Mouse (Mus musculus) hindbrain, embryonic 14.5 days (tissue): ENCODE measurements around the gene Akap8l. TPM values are rescaled to one million over a fixed set of nuclear protein-coding genes. Genes with fewer than 3 reads are reported as not detected.

Experiments
- ATAC-seq: fragments of 200-750 bp; cut with Nextera tagmentation; 2 replicates; pipeline ENCODE4 v1.8.0; 2017; ENCODE audit warnings: moderate number of reproducible peaks, mild to moderate bottlenecking, moderate TSS enrichment, moderate library complexity; ENCODE audit not compliant: low FRiP score
- DNase-seq: peaks from one replicate; pipeline ENCODE4 v3.0.0-alpha.2; 2015; ENCODE audit warnings: low spot score
- H3K27ac ChIP-seq: fragments of 300-500 bp; sonication (generic); 2 replicates; pipeline ENCODE4 v1.5.1; 2014; ENCODE audit warnings: mild to moderate bottlenecking, moderate library complexity
- H3K27me3 ChIP-seq: fragments of 300-500 bp; sonication (generic); 2 replicates; pipeline ENCODE4 v1.6.1; 2014; ENCODE audit warnings: mild to moderate bottlenecking, low read length, mixed read lengths; ENCODE audit not compliant: control insufficient read depth, insufficient read depth
- H3K36me3 ChIP-seq: fragments of 300-500 bp; sonication (generic); replicated peaks from 2 replicates; pipeline ENCODE4 v1.6.1; 2014; ENCODE audit not compliant: control insufficient read depth, insufficient read depth
- H3K4me1 ChIP-seq: fragments of 300-500 bp; sonication (generic); replicated peaks from 2 replicates; pipeline ENCODE4 v1.6.1; 2014; ENCODE audit warnings: antibody characterized with exemption, low read length, mixed read lengths; ENCODE audit not compliant: control insufficient read depth, insufficient read depth
- H3K4me2 ChIP-seq: fragments of 300-500 bp; sonication (generic); replicated peaks from 2 replicates; pipeline ENCODE4 v1.6.1; 2014; ENCODE audit warnings: mild to moderate bottlenecking, moderate library complexity
- H3K4me3 ChIP-seq: fragments of 300-500 bp; sonication (generic); replicated peaks from 2 replicates; pipeline ENCODE4 v1.5.1; 2014; ENCODE audit warnings: mild to moderate bottlenecking, low read length
- H3K9ac ChIP-seq: fragments of 300-500 bp; sonication (generic); 2 replicates; pipeline ENCODE4 v1.6.1; 2014
- H3K9me3 ChIP-seq: fragments of 300-500 bp; sonication (generic); 2 replicates; pipeline ENCODE4 v1.6.1; 2016; ENCODE audit warnings: low read length; ENCODE audit not compliant: control insufficient read depth
- WGBS: fragments of 180-500 bp; shearing (Covaris S2); extraction: QIAGEN DNeasy Blood & Tissue Kit; methylation state at CpG from one replicate; pipeline ENCODE4 v1.1.7; 2014; 5-methylcytosine and 5-hydroxymethylcytosine counted together
- polyA plus RNA-seq: library from polyadenylated mRNA; unstranded; fragments of >200 nt; fragmentation: Nextera tagmentation; extraction: Ambion mirVana; gene quantifications from 2 replicates; pipeline ENCODE4 v1.2.1, GENCODE M21; 2014

Gene Akap8l
- polyA plus RNA-seq, 1 experiment from 2014 or later = 121 TPM

DNA sequence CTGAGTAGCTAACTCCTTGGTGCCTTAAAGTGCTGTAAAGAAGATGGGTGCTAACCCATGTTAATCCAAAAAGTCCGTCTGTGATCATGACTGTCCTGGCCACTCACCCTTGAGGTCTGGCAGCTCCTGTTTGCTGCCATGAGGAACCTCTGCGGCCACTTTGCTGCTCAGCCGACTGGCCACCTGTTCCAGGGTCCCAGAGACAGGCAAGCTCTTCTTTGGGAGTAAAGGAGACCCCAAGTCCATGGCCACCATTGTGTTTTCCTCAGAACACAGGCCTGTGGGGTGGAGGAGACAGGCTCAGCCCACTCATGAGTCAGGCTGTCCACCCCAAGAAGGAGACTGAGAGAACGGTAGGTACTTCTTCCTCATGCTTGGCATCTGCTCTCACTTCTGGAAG lies 12.3 kb upstream of the Akap8l start:
- WGBS = 90% methylated on average over 4 of the region's 4 CpGs
- Histone ChIP-seq H3K9ac (peak overlapping the region; percentile 94; the same call in 1 of the 2 replicates), H3K4me2 (peak overlapping the region; percentile 56), H3K36me3 (peaks cover 68% of the 10 kb centered on the region), H3K4me1 (peaks cover 13% of the 10 kb centered on the region), H3K27ac (no peak overlapping the region), H3K4me3 (peak overlapping the region; percentile 90; the same call in 1 of the 2 replicates), H3K9me3 (no peaks in the 10 kb centered on the region), H3K27me3 (no peaks in the 10 kb centered on the region)
- no peak for ATAC-seq
- DNase-seq = no peak

DNA sequence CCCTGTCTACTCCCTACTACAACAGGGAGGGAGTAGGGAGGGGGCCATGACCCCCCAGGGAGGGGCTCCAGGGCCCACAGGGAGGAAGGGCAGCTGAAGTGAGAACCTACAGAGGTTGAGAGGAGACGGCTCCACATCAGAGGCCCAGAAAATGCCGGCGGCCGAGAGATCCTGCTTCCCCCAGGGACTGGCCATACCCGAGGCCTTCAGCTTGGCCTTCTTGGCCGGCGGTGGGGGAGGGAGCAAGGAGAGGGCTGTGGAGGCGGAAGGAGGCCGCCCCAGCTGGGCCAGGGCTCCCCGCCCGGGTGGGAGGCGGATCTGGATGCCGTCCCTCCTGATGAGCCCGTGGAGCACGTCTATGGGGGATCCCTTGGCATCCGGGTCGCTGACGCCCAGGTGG lies 9.5 kb upstream of the Akap8l start:
- Histone ChIP-seq H3K4me3 (no peak overlapping the region), H3K36me3 (peaks cover 78% of the 10 kb centered on the region), H3K27ac (no peak overlapping the region), H3K27me3 (no peaks in the 10 kb centered on the region), H3K4me1 (peaks cover 13% of the 10 kb centered on the region), H3K9ac (no peak overlapping the region), H3K4me2 (no peak overlapping the region), H3K9me3 (no peaks in the 10 kb centered on the region)
- DNase-seq (no peak), ATAC-seq (no peak)
- 87% methylated on average over 18 of the region's 18 CpGs for WGBS

DNA sequence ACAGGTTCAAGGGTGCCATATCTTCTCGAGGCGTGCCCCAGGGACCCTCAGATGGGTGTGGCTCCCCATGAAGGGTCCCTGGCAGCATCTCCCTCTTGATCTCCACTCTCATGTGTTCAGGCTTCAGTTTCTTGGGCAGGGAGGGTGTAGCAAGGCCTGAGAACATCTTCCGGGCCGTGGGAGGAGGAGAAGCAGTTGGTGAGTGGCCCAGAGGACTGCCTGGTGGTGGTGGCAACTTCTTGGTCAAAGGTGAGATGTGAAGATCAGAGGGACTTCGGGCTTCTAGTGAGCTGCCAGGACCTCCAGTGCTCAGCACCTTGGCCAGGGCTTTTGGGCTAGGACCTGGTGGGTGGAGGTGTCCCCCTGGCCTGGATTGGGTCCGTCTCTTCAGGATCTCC lies 8.5 kb upstream of the Akap8l start:
- Histone ChIP-seq H3K4me2 (no peak overlapping the region), H3K27me3 (no peaks in the 10 kb centered on the region), H3K9me3 (no peaks in the 10 kb centered on the region), H3K4me3 (no peak overlapping the region), H3K36me3 (peaks cover 88% of the 10 kb centered on the region), H3K4me1 (peaks cover 13% of the 10 kb centered on the region), H3K27ac (no peak overlapping the region), H3K9ac (no peak overlapping the region)
- 99% methylated on average over 6 of the region's 6 CpGs for WGBS
- no peak for ATAC-seq
- DNase-seq = no peak

DNA sequence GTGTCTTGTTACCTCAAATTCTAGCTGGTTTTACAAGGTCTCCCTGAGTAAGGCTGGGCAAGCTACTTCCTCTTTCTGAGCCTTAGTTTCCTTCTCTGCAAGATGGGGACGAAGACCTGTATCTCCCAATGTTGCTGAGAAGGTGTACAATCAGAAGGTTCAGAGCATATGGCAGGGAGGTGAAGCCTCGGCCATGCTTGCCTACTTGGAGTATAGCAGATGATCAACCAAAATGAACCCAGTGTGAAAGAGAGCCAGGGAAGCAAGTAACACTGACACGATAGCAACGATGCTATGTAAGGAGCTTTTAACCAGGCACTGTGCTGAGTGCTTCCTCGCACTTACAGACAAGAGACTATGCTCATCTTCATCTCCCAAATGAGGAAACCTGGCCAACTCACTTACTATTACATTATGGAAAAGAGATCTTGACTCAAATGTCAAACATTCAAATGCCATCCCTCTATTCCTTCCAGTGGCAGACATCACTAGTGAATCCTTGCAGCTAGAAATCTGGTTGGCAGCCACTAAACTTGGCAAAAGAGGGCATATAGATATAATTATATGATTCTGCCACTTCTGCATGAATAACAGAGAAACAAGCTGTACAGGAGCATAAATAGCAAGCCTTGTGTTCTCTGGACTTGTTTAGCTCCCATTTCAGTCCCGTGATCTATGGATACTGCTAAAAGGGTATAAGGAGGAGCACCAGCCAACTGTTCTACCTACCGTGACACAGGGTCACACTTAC lies 8.0 kb upstream of the Akap8l start:
- no peaks in the 10 kb centered on the region for H3K27me3 ChIP-seq
- H3K4me3 ChIP-seq = no peak overlapping the region
- DNase-seq = no peak
- peaks cover 92% of the 10 kb centered on the region for H3K36me3 ChIP-seq
- H3K4me1 ChIP-seq = peaks cover 12% of the 10 kb centered on the region
- H3K27ac ChIP-seq = no peak overlapping the region
- H3K9me3 ChIP-seq = no peaks in the 10 kb centered on the region
- H3K9ac ChIP-seq = no peak overlapping the region
- WGBS = 94% methylated on average over 7 of the region's 7 CpGs
- ATAC-seq = no peak
- H3K4me2 ChIP-seq = no peak overlapping the region

DNA sequence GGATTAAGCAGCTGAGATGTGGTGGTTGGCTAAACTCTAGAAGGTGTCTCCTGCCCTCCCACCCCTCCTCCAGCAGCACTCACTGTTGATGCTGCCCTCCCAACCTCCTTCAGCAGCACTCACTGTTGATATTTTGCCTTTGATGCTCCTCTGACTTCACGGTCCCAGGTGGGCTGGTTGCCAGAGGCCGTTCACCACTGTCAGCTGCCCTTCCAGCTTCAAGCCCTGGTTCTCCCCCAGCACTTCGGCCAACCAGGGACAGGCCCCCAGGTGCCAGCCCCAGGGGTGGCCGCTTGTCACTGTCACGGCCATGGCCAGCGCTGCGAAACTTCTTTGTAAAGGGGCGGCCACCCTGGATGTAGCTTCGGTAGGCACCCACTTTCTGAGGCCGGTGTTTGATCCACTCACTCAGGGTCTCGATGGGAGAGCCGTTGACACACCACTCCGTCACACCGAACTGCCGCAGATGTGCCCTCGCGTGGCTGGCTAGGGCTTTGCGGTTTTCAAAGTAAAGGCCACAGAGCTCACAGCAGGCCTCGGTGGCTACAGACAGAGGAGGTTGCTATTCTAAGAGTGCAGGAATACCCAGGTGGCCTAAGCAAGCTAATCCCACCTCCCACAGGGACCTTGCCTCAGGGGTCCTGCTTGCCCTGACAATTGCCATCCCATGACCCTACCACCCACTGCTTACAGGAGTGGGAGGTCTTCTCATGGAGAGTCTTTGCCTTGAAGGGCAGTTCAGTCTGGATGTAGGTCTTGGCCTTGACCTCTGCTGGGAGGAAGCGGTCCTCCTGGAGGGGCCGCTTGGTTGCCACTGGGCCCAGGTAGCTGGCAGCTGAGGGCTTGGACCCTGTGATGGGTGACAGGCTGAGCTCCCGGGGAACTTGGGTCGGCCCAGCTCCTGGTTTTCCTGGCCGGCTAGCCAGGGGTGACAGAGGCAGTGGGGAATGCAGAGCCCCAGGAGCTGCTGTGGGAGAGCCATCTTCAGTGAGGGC lies 6.7 kb upstream of the Akap8l start:
- 77% methylated on average over 24 of the region's 24 CpGs for WGBS
- Histone ChIP-seq H3K4me3 (no peak overlapping the region), H3K4me2 (no peak overlapping the region), H3K4me1 (no peaks in the 10 kb centered on the region; the same call in 1 of the 2 replicates), H3K36me3 (peaks cover 85% of the 10 kb centered on the region), H3K9me3 (no peaks in the 10 kb centered on the region), H3K27ac (no peak overlapping the region), H3K27me3 (no peaks in the 10 kb centered on the region), H3K9ac (no peak overlapping the region)
- DNase-seq (no peak), ATAC-seq (no peak)

DNA sequence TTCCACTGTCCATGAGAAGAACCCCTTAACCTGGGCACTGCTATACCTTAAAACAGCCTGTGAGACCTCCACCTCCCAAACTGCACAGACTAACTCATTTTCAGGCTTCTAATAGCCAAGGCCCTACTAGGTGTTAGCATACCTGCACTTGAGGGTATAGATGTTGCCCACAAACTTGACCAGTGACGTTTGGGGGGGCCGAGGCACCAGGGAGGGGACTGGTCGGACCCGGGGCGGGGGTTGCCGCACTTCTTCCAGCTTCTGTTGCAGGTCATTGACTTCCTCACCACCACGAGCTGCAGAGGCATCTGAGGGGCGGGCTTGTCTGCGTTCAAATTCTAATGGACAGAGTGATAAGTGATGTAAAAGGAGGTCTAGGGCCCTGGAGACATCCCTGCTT lies 5.9 kb upstream of the Akap8l start:
- Histone ChIP-seq H3K9me3 (no peaks in the 10 kb centered on the region), H3K4me1 (peaks cover 1% of the 10 kb centered on the region), H3K4me2 (no peak overlapping the region), H3K27me3 (no peaks in the 10 kb centered on the region), H3K36me3 (peaks cover 77% of the 10 kb centered on the region), H3K27ac (no peak overlapping the region), H3K9ac (no peak overlapping the region), H3K4me3 (no peak overlapping the region)
- DNase-seq (no peak), ATAC-seq (no peak)
- WGBS = 92% methylated on average over 9 of the region's 9 CpGs

DNA sequence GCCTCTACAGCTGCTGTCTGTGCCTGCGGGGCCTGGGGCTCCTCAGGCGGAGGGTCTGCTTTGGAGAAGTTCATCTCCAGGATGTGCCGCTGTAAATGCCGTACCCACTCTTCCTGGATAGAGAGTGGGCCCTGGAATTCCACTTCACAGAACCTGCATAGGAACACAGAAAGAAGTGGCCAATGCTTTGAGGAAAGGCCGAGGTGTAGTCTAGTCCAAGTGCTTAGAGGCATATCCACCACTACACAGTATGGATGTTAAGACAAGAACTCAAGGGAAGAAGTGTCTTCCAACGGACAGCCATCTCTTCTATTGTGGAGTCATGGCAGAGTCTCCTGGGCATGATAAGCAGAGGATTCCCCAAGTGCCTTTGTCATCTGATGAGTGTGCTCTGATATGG lies 4.6 kb upstream of the Akap8l start:
- Histone ChIP-seq H3K27ac (no peak overlapping the region), H3K36me3 (peaks cover 65% of the 10 kb centered on the region), H3K4me3 (no peak overlapping the region), H3K4me1 (peaks cover 6% of the 10 kb centered on the region), H3K4me2 (no peak overlapping the region), H3K9ac (no peak overlapping the region), H3K27me3 (no peaks in the 10 kb centered on the region), H3K9me3 (no peaks in the 10 kb centered on the region)
- DNase-seq (no peak), ATAC-seq (no peak)
- WGBS = 93% methylated on average over 6 of the region's 6 CpGs

DNA sequence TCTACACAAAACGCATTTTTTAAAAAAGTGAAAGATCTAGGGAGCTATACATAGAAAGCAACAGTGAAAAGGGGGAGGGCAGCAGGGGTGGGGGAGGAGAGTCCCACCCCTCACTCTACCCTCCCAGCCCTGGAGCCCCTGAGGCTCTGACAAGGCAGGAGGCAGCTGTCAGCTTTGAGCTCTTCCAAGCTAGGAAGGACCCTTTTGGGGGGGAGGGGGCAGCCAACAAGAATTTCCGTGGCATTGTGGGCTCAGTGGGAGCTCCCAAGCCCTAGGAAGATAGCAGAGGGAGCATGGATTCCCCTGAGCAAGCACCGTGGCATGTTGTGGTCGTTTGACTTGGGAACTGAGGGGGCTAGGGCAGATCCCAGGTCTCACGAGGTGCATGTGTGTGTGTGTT lies 3.8 kb upstream of the Akap8l start:
- H3K9ac ChIP-seq = no peak overlapping the region
- DNase-seq (no peak), ATAC-seq (no peak)

DNA sequence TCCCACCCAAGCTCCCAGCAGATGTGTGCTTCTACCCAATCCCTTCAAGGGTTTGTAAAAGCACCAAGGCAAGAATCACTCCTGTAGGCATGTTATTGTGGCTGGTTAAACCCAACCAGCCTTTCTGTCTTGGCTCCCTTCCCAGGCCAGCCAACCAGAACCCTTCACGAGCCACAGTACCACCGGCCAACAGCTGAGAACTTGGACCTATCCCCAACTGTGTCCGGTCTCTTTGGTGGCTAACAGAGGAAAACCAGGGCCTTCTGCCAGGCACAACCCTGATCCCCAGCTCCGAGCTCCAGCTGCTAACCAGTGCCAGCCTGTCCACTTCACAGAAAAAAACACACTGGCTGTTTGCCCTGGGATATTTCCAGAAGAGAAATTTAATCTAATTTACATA lies 3.3 kb upstream of the Akap8l start:
- WGBS = 50% methylated on average over 4 of the region's 4 CpGs
- Histone ChIP-seq H3K9ac (no peak overlapping the region), H3K4me3 (no peak overlapping the region), H3K9me3 (no peaks in the 10 kb centered on the region), H3K4me2 (no peak overlapping the region), H3K27ac (peak overlapping the region; percentile 49), H3K4me1 (peaks cover 8% of the 10 kb centered on the region), H3K36me3 (peaks cover 51% of the 10 kb centered on the region), H3K27me3 (no peaks in the 10 kb centered on the region)
- peak; percentile 66 for DNase-seq
- no peak for ATAC-seq

More for the DNA sequence above, 3.8 kb upstream of the Akap8l start:
- H3K27me3 ChIP-seq = no peaks in the 10 kb centered on the region
- peaks cover 56% of the 10 kb centered on the region for H3K36me3 ChIP-seq
- no peaks in the 10 kb centered on the region for H3K9me3 ChIP-seq
- H3K4me2 ChIP-seq = no peak overlapping the region
- peaks cover 6% of the 10 kb centered on the region for H3K4me1 ChIP-seq
- 48% methylated on average over 5 of the region's 5 CpGs for WGBS
- peak overlapping the region; percentile 51 for H3K27ac ChIP-seq
- H3K4me3 ChIP-seq = no peak overlapping the region
